ENCODE assay signal across 34 mouse cellular contexts in the genomic region with DNA sequence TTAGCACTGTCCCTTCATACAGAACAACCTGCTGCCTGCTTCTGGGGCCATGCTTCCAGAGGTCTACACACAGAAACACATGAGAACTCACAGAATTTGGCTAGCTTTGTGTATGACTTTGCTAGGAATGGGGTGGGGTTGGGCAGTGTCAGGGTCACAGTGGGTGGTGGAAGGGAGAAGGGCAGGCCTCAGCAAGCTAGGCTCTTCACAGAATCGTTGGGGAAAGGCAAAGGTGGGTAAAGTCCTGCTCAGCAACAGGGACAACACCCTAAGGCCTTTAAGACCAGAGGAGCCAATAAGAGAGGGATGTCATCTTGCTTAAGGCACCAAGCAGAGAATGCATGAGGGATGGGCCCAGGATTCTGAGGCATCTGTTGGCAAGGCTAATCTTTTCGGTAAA. TPM values are rescaled to one million over a fixed set of nuclear protein-coding genes. Genes with fewer than 3 reads are reported as not detected.
DNase-seq lines count a peak whose midpoint lies in the region; ATAC-seq and TF ChIP-seq lines count a peak whose summit lies in the region.
"Had no signal": no experiment of that assay in that cellular context is flagged by ENCODE, and none has a peak within 500 bp of the region (broad histone marks: within the 10 kb centered on the region; RNA-seq: fewer than 3 reads in every experiment).

No protein-coding gene starts in this region.

- no peak for DNase-seq in embryonic facial prominence, embryonic 10.5 days (ENCODE audit: low spot score)
- no peak for DNase-seq in gastrocnemius, adult 2 months
- DNase-seq in gastrocnemius, postnatal 10 days = no peak
- no peak for DNase-seq in layer of hippocampus, adult 11-12 months (ENCODE audit: low spot score)
- no peak for DNase-seq in adrenal gland, postnatal 4 days (ENCODE audit: low spot score in 2 of 2)
- DNase-seq: adrenal gland, adult 2 months; adrenal gland, postnatal 36 days; cerebellum, adult 2 months; cerebellum, postnatal 25 days; gastrocnemius, postnatal 25 days; heart, adult 11 months; heart, postnatal 4 days; kidney, adult 8-10 months; kidney, postnatal 4 days; layer of hippocampus, postnatal 36 days; liver; lung, embryonic 14.5 days; lung, postnatal 14 days; right cerebral cortex, postnatal 4 days; thymus, adult 18-20 months; thymus, postnatal 36 days had no signal

- no peaks in the 10 kb centered on the region for H3K27me3 ChIP-seq in embryonic facial prominence, embryonic 15.5 days
- H3K27me3 ChIP-seq in embryonic facial prominence, embryonic 10.5 days (replicated peaks; ENCODE audit: low read depth, poor library complexity, severe bottlenecking) = no peaks in the 10 kb centered on the region
- H3K27me3 ChIP-seq in ES-Bruce4 (ENCODE audit: control insufficient read depth, insufficient read depth, low read length, poor library complexity, severe bottlenecking) = no peaks in the 10 kb centered on the region
- no peaks in the 10 kb centered on the region for H3K27me3 ChIP-seq in stomach, embryonic 14.5 days (ENCODE audit: control insufficient read depth, insufficient read depth, low read length)
- H3K27me3 ChIP-seq: CH12.LX; embryonic facial prominence, embryonic 12.5 days; heart, embryonic 12.5 days; hindbrain, embryonic 13.5 days; midbrain, embryonic 15.5 days had no signal

- no peak for TF ChIP-seq CTCF in gastrocnemius, adult 2 months (IDR thresholded peaks at IDR 0.05)
- no peak for TF ChIP-seq CTCF in ES-Bruce4 (IDR thresholded peaks at IDR 0.05; ENCODE audit: low read depth, low read length)

- no peaks in the 10 kb centered on the region for H3K9me3 ChIP-seq in embryonic facial prominence, embryonic 15.5 days (replicated peaks)
- H3K9me3 ChIP-seq in embryonic facial prominence, embryonic 10.5 days = no peaks in the 10 kb centered on the region
- H3K9me3 ChIP-seq in ES-Bruce4 (replicated peaks; ENCODE audit: control insufficient read depth, insufficient read depth, low read length, poor library complexity, severe bottlenecking) = no peaks in the 10 kb centered on the region
- no peaks in the 10 kb centered on the region for H3K9me3 ChIP-seq in stomach, embryonic 14.5 days (ENCODE audit: control insufficient read depth, low read depth, low read length)
- H3K9me3 ChIP-seq: embryonic facial prominence, embryonic 12.5 days; heart, embryonic 12.5 days; hindbrain, embryonic 13.5 days; midbrain, embryonic 10.5 days; midbrain, embryonic 15.5 days had no signal

- TF ChIP-seq POLR2A in ES-Bruce4 (IDR thresholded peaks at IDR 0.05; ENCODE audit: insufficient read depth, low read length) = no peak

- H3K27ac ChIP-seq in embryonic facial prominence, embryonic 15.5 days (replicated peaks) = peak overlapping the region; percentile 8; the same call in 1 of the 2 replicates
- H3K27ac ChIP-seq in embryonic facial prominence, embryonic 10.5 days (replicated peaks) = no peak overlapping the region
- H3K27ac ChIP-seq in gastrocnemius, adult 2 months = peak overlapping the region; percentile 13; the same call in 1 of the 2 replicates
- peak overlapping the region; percentile 30; the same call in 1 of the 2 replicates for H3K27ac ChIP-seq in ES-Bruce4 (ENCODE audit: insufficient read depth, low read length)
- peak overlapping the region; percentile 61; the same call in 1 of the 2 replicates for H3K27ac ChIP-seq in stomach, embryonic 14.5 days (ENCODE audit: low read length)
- H3K27ac ChIP-seq: embryonic facial prominence, embryonic 12.5 days; hindbrain, embryonic 13.5 days; kidney, postnatal 0 days; liver, embryonic 14.5 days; midbrain, embryonic 10.5 days; midbrain, embryonic 15.5 days had no signal

- no peak overlapping the region for H3K9ac ChIP-seq in embryonic facial prominence, embryonic 15.5 days
- no peak overlapping the region for H3K9ac ChIP-seq in ES-Bruce4 (ENCODE audit: low read depth, poor library complexity, severe bottlenecking)
- no peak overlapping the region for H3K9ac ChIP-seq in stomach, embryonic 14.5 days (replicated peaks; ENCODE audit: low read depth, low read length)
- H3K9ac ChIP-seq: embryonic facial prominence, embryonic 12.5 days; heart, embryonic 12.5 days; hindbrain, embryonic 13.5 days; liver, embryonic 14.5 days; lung, embryonic 14.5 days; midbrain, embryonic 15.5 days had no signal

- no peak overlapping the region for H3K4me2 ChIP-seq in embryonic facial prominence, embryonic 15.5 days (replicated peaks)
- no peak overlapping the region for H3K4me2 ChIP-seq in stomach, embryonic 14.5 days (replicated peaks; ENCODE audit: low read depth, low read length)
- H3K4me2 ChIP-seq: embryonic facial prominence, embryonic 12.5 days; heart, embryonic 12.5 days; hindbrain, embryonic 13.5 days; lung, embryonic 14.5 days; midbrain, embryonic 15.5 days had no signal

- no peak overlapping the region for H3K4me3 ChIP-seq in embryonic facial prominence, embryonic 15.5 days (replicated peaks)
- H3K4me3 ChIP-seq in embryonic facial prominence, embryonic 10.5 days = no peak overlapping the region
- H3K4me3 ChIP-seq in gastrocnemius, adult 2 months = no peak overlapping the region
- H3K4me3 ChIP-seq in ES-Bruce4 (ENCODE audit: low read depth, low read length) = no peak overlapping the region
- H3K4me3 ChIP-seq in stomach, embryonic 14.5 days (ENCODE audit: low read depth, low read length) = no peak overlapping the region
- H3K4me3 ChIP-seq: embryonic facial prominence, embryonic 12.5 days; heart, embryonic 12.5 days; hindbrain, embryonic 13.5 days; midbrain, embryonic 10.5 days; midbrain, embryonic 15.5 days had no signal

- peaks cover 25% of the 10 kb centered on the region for H3K4me1 ChIP-seq in embryonic facial prominence, embryonic 15.5 days
- peaks cover 2% of the 10 kb centered on the region; the same call in 1 of the 2 replicates for H3K4me1 ChIP-seq in embryonic facial prominence, embryonic 10.5 days
- peaks cover 14% of the 10 kb centered on the region for H3K4me1 ChIP-seq in ES-Bruce4 (ENCODE audit: control insufficient read depth, insufficient read depth, low read length)
- peaks cover 6% of the 10 kb centered on the region; the same call in 1 of the 2 replicates for H3K4me1 ChIP-seq in stomach, embryonic 14.5 days (ENCODE audit: control insufficient read depth, insufficient read depth, low read length)
- H3K4me1 ChIP-seq: embryonic facial prominence, embryonic 12.5 days had no signal

- 60% methylated on average over 2 of the region's 2 CpGs for WGBS in embryonic facial prominence, embryonic 15.5 days
- 79% methylated on average over 2 of the region's 2 CpGs for WGBS in embryonic facial prominence, embryonic 10.5 days
- WGBS in stomach, embryonic 14.5 days = 66% methylated on average over 2 of the region's 2 CpGs

- intact Hi-C loops in gastrocnemius, adult 2 months (cut with DNase I) = no loop called here

- no peak for ATAC-seq in embryonic facial prominence, embryonic 15.5 days (ENCODE audit: insufficient number of reproducible peaks, low FRiP score, low TSS enrichment, low read depth)
- ATAC-seq in stomach, embryonic 14.5 days (ENCODE audit: insufficient number of reproducible peaks, insufficient read depth, low FRiP score, low read depth) = no peak
- ATAC-seq: activated CD4-positive, CD25-positive, alpha-beta regulatory T cell, adult 4 months; intestine, embryonic 16.5 days; midbrain, embryonic 15.5 days had no signal

- peaks cover 23% of the 10 kb centered on the region for H3K36me3 ChIP-seq in embryonic facial prominence, embryonic 15.5 days
- peaks cover 66% of the 10 kb centered on the region for H3K36me3 ChIP-seq in embryonic facial prominence, embryonic 10.5 days (replicated peaks)
- H3K36me3 ChIP-seq in ES-Bruce4 (ENCODE audit: control insufficient read depth, insufficient read depth, low read length, poor library complexity, severe bottlenecking) = peaks cover 6% of the 10 kb centered on the region; the same call in 1 of the 2 replicates
- H3K36me3 ChIP-seq in stomach, embryonic 14.5 days (ENCODE audit: control insufficient read depth, insufficient read depth, low read length) = 0 out of 2 replicates have a peak, but pooled peaks cover under 1% of the 10 kb centered on the region
- H3K36me3 ChIP-seq: midbrain, embryonic 15.5 days had no signal

- TF ChIP-seq EP300 in ES-Bruce4 (IDR thresholded peaks at IDR 0.05; ENCODE audit: insufficient read depth, low read depth, low read length) = no peak

RNA-seq across cellular contexts. Expression of a gene that starts 19.4 kb away (rescaled TPM):
- 0.15 and 0.21 TPM in 2 replicates for polyA plus RNA-seq in embryonic facial prominence, embryonic 15.5 days (2015; fragmentation: Nextera tagmentation; extraction: Ambion mirVana)
- polyA plus RNA-seq in embryonic facial prominence, embryonic 10.5 days (2016; fragmentation: Nextera tagmentation; extraction: Ambion mirVana) = 0.09 TPM in 1 of 2 replicates, not detected in the other
- under 1 TPM; 0.06 to 0.13 TPM for total RNA-seq in gastrocnemius, adult 2 months (2021)
- total RNA-seq in gastrocnemius, postnatal 10 days (2021) = 1 to 10 TPM in 1 of 2 experiments, under 1 TPM in 1; 0.75 to 1.0 TPM
- not detected in 2 replicates for polyA plus RNA-seq in ES-Bruce4 (2011; ENCODE audit: insufficient read depth, insufficient read length, low read depth, missing spikeins)
- 0.20 TPM in 1 of 2 replicates, not detected in the other for polyA plus RNA-seq in stomach, embryonic 14.5 days (2014; fragmentation: Nextera tagmentation; extraction: Ambion mirVana)
- total RNA-seq in adrenal gland, postnatal 4 days (2021) = under 1 TPM; 0.08 to 0.25 TPM
- total RNA-seq: CH12.LX had no signal
- polyA plus RNA-seq: hindbrain, embryonic 13.5 days; kidney, postnatal 0 days; midbrain, embryonic 15.5 days had no signal
